Mouse (Mus musculus) kidney, adult 9 months (tissue): Measurements from ENCODE around the gene Spon1.

Experiments used
- DNase-seq: peaks from one replicate; pipeline ENCODE4 v3.0.0; 2022

Gene Spon1

DNA sequence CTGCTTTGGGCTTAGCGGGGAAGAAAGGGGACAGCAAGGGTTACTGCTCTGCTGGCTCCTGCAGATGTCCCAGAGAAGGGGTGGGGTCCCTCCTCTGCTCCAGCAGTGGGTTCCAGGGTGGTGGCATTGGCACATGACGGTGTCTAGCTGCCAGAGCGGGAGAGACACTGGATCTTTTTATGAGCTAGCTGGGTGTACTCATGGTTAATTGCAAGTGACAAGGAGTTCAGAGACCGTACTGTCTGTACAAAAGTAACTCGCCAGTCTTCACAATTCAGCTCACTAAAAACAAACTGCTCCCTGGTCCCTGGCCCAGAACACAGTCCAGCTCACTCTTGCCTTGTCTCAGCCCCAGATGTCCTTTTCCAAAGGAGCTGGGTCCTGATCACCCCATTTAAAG lies 26.2 kb downstream of the Spon1 start:
- no peak for DNase-seq

GRCm38 (mm10) chr7:113792871-113793270 lies 27.1 kb downstream of the Spon1 start:
- DNase-seq, result no peak

DNA sequence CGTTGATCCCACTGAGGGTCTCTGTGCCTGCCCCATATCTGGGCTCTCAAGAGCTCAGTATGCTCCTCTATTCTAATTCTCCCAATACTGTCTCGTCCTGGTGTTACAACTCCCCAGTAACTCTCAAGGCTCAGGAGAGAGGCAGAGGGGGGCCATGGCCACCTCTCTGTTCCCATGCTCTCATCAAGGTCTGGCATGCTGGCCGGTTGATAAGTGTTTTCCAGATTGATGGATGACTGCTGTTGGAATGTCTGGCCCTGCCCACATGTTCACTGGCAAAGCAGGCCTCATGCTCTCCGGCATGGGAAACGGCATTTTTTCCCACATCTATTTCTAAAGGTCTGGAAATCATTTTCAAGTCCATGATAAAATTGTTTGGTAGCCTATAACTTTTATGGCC lies 29.4 kb downstream of the Spon1 start:
- DNase-seq, result no peak

- DNase-seq, result no peak
Measured at GRCm38 (mm10) chr7:113797134-113797533, 31.3 kb downstream of the Spon1 start.

- DNase-seq, result no peak
Measured at GRCm38 (mm10) chr7:113798605-113799255, 32.9 kb downstream of the Spon1 start.

GRCm38 (mm10) chr7:113809781-113810180 lies 44.0 kb downstream of the Spon1 start:
- DNase-seq, result no peak

GRCm38 (mm10) chr7:113811376-113812158 lies 45.8 kb downstream of the Spon1 start:
- no peak for DNase-seq

- DNase-seq, result no peak
Measured at GRCm38 (mm10) chr7:113814101-113814779, 48.4 kb downstream of the Spon1 start.

GRCm38 (mm10) chr7:113815726-113816125 lies 49.9 kb downstream of the Spon1 start:
- no peak for DNase-seq

DNA sequence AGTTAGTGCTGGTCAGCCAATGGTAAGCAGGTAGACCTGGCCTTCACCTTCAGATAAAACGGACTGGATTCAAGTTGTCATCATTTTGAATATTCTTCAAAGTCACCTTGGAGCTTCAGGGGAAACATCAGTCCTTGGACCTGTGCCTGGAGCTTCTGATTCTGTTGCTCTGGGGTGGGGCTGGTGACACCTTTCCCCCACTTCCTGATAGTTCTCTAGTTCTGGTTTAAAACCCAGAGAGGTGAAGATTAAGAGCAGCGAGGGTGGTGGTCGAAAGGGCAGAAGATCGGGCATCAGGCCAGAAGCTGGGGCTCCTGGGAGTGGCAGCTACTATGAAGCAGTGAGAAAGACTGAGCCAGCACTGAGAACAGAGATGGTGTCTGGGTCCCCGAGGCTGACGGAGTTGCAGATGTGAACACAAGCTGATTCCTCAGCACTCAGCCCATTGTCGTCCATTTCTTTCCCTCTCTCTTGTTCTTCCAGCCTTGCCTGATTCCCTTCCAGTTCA lies 51.1 kb downstream of the Spon1 start:
- DNase-seq, result no peak

DNA sequence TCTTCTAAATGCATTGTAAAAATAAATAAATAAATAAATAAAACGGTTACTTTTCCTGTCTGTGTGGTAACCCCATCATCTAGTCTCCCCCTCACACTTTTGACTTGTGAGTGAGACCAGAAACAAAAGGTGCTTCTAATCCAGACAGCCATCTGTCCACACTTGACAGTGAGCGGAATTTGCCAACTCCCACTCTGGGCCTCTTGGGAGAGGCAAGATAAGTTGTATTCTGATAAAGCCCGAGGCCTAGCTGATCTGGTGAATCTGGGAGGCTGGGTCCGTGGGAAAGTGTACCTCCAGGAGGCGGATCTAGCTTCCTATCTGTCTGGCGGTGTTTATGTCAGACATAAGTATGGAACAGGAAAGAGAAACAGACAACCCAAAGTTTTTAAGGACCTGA lies 52.3 kb downstream of the Spon1 start:
- DNase-seq, result no peak

- peak; percentile 3 for DNase-seq
Measured at GRCm38 (mm10) chr7:113820213-113820612, 54.4 kb downstream of the Spon1 start.

GRCm38 (mm10) chr7:113823026-113823425 lies 57.2 kb downstream of the Spon1 start:
- DNase-seq, result no peak

DNA sequence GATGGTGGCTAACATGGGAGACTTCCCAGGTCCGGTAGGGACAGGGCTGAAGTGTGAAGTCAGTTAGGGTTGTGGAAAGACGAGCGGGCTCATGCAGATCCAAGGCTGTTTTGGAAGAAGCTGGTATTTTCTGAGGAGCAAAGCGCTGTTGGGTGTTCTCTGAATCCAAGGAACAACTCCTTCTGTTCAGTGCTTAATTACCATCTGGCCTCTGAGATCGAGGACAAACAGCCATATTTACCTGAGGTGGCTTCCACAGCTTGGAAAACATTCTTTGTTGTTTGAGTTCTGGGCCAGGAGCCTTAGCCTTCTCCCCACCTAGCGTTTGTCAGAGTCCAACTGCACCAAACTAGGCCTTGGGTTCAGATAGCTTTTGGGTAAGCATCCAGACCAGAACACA lies 58.9 kb downstream of the Spon1 start:
- DNase-seq, result no peak

GRCm38 (mm10) chr7:113825498-113826205 lies 59.9 kb downstream of the Spon1 start:
- DNase-seq, result peak; percentile 35

- DNase-seq, result no peak
Measured at GRCm38 (mm10) chr7:113826510-113826909, 60.7 kb downstream of the Spon1 start.

GRCm38 (mm10) chr7:113828122-113828571 lies 62.3 kb downstream of the Spon1 start:
- no peak for DNase-seq

DNA sequence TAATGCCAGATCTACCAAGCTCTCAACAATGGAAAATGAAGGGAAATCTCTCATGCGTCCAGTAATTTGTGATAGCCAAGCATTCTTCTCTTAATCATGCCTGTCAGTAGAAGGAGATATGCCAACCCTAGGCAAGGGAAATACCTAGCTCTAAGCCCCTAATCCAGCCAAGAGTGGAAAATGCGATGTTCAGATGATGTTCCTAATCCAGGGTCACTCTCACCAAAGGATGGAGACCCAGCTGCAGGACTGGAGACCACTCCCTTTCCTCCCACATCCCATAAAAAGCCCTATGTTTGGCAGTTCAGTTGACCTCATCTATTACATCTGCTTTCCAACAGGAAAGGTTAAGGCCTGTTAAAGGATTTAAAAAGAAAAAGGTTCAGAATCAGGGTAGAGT lies 62.8 kb downstream of the Spon1 start:
- no peak for DNase-seq

- DNase-seq, result no peak
Measured at GRCm38 (mm10) chr7:113837151-113837550, 71.4 kb downstream of the Spon1 start.

- no peak for DNase-seq
Measured at GRCm38 (mm10) chr7:113839431-113839830, 73.6 kb downstream of the Spon1 start.

- no peak for DNase-seq
Measured at GRCm38 (mm10) chr7:113841521-113841920, 75.7 kb downstream of the Spon1 start.

GRCm38 (mm10) chr7:113843150-113843549 lies 77.4 kb downstream of the Spon1 start:
- no peak for DNase-seq

GRCm38 (mm10) chr7:113845191-113845590 lies 79.4 kb downstream of the Spon1 start:
- DNase-seq, result no peak
